Mouse (Mus musculus) lung, postnatal 0 days (tissue): ENCODE measurements at regions not wholly inside any gene's neighbourhood (a gene's known extent, or its start where the extent isn't known, plus 50 kb on each side); places are given as distances from the start of the nearest gene placed in this dataset.
"Not testable (repeated sequence)": the region's sequence is repeated elsewhere in the genome, so short reads cannot be mapped to it uniquely, and the experiment has no call there.

Source experiments
- ATAC-seq: fragments of 200-750 bp; cut with Nextera tagmentation; 2 replicates; pipeline ENCODE4 v1.8.0; 2017; ENCODE audit warnings: moderate library complexity
- DNase-seq: peaks from one replicate; pipeline ENCODE4 v3.0.0-alpha.2; 2016; ENCODE audit warnings: low spot score
- H3K27ac ChIP-seq: fragments of 300-500 bp; sonication (generic); 2 replicates; pipeline ENCODE4 v1.5.1; 2014; ENCODE audit warnings: antibody characterized with exemption, mild to moderate bottlenecking, low read length, mixed read lengths
- H3K27me3 ChIP-seq: fragments of 300-500 bp; sonication (generic); replicated peaks from 2 replicates; pipeline ENCODE4 v1.6.1; 2014; ENCODE audit warnings: low read length, mixed read lengths; ENCODE audit not compliant: insufficient read depth
- H3K36me3 ChIP-seq: fragments of 300-500 bp; sonication (generic); 2 replicates; pipeline ENCODE4 v1.6.1; 2014; ENCODE audit warnings: low read length, mixed read lengths; ENCODE audit not compliant: insufficient read depth
- H3K4me1 ChIP-seq: fragments of 300-500 bp; sonication (generic); 2 replicates; pipeline ENCODE4 v1.6.1; 2014; ENCODE audit warnings: antibody characterized with exemption, low read depth, low read length, mixed read lengths; ENCODE audit not compliant: insufficient read depth
- H3K4me2 ChIP-seq: fragments of 300-500 bp; sonication (generic); replicated peaks from 2 replicates; pipeline ENCODE4 v1.6.1; 2014; ENCODE audit warnings: low read depth, mild to moderate bottlenecking, low read length, moderate library complexity, mixed read lengths
- H3K4me3 ChIP-seq: fragments of 300-500 bp; sonication (generic); 2 replicates; pipeline ENCODE4 v1.5.1; 2014; ENCODE audit warnings: low read depth, low read length
- H3K9ac ChIP-seq: fragments of 300-500 bp; sonication (generic); replicated peaks from 2 replicates; pipeline ENCODE4 v1.6.1; 2014; ENCODE audit warnings: low read depth, mild to moderate bottlenecking
- H3K9me3 ChIP-seq: fragments of 300-500 bp; sonication (generic); 2 replicates; pipeline ENCODE4 v1.6.1; 2016; ENCODE audit warnings: low read length, mixed read lengths
- CTCF ChIP-seq: IDR thresholded peaks from 2 replicates; pipeline ENCODE4 v1.5.1; 2016; ENCODE audit warnings: antibody characterized with exemption, mild to moderate bottlenecking
- EP300 ChIP-seq: IDR thresholded peaks from 2 replicates; pipeline ENCODE4 v1.6.1; 2016; ENCODE audit warnings: antibody characterized with exemption, mild to moderate bottlenecking, control low read depth
- WGBS: fragments of 180-500 bp; shearing (Covaris S2); extraction: QIAGEN DNeasy Blood & Tissue Kit; methylation state at CpG from one replicate; pipeline ENCODE4 v1.1.7; 2014; 5-methylcytosine and 5-hydroxymethylcytosine counted together

DNA sequence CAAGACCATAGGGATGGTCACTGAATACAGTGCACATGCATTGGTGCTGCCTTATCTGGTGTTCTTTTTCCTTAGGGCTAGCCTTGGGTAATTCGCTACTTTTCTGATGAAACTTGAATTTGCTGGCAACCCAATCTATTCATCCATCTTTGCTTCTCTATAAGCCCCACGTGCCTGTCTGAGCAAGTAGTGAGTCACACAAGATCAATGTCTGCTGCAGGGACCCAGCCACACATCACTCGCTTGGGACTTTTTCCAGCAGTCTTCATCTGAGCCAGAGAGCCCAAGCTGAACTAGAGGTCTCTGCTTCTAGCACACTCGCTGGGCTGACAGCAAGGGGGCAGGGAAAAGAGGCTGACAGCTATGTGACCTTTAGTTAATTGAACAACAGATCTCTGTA, 464.3 kb upstream of the Nmur2 start:
- Histone ChIP-seq H3K9ac (no peak overlapping the region), H3K9me3 (no peaks in the 10 kb centered on the region), H3K4me3 (no peak overlapping the region), H3K27ac (no peak overlapping the region), H3K36me3 (no peaks in the 10 kb centered on the region), H3K27me3 (no peaks in the 10 kb centered on the region), H3K4me2 (no peak overlapping the region), H3K4me1 (no peaks in the 10 kb centered on the region)
- TF ChIP-seq EP300, result no peak
- no peak for TF ChIP-seq CTCF
- WGBS, result 57% methylated on average over 4 of the region's 4 CpGs
- ATAC-seq (no peak), DNase-seq (no peak)

DNA sequence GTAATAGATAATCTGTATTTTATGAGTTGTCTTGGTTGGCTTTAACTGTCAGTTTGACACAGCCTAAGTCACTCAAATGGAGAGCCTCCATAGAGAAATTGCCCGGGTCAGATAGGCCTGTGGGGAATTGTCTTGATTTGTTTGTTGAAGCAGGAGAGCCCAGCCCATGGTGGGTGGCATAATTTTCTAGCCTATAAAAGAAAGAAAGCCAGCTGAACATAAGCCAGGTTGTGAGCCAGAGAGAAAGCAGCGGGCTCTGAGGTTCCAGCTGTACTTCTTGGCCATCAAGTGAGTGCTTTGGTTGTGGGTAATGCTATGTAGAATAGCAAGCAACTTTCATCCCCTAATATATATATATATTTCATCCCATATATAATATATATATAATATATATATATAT, 474.1 kb upstream of the Nmur2 start:
- DNase-seq, result no peak
- WGBS, result 82% methylated on average over 2 of the region's 2 CpGs

DNA sequence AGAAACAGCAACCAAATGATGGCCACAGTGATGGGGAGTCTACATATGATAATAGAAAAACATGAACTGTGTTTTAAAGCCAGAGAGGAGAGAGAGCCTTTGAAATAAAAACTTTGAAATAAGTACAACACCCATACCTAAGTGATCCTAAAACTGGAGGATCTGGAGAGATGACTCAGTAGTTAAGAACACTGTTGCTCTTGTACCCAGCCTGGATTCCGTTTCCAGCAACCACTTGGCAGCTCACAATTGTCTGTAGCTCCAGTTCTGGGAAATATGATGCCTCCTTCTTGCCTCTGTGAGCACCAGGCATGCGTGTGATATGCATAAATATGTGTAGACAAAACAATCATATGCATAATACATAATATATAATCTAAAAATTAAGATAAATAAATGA, 477.7 kb upstream of the Nmur2 start:
- H3K4me2 ChIP-seq, result no peak overlapping the region
- H3K9ac ChIP-seq, result no peak overlapping the region
- no peak for DNase-seq
- H3K36me3 ChIP-seq, result no peaks in the 10 kb centered on the region
- H3K4me3 ChIP-seq, result no peak overlapping the region
- no peaks in the 10 kb centered on the region for H3K27me3 ChIP-seq
- no peaks in the 10 kb centered on the region for H3K9me3 ChIP-seq
- H3K27ac ChIP-seq, result no peak overlapping the region
- no peak for ATAC-seq
- no peak for TF ChIP-seq EP300
- no peak for TF ChIP-seq CTCF
- H3K4me1 ChIP-seq, result no peaks in the 10 kb centered on the region
- 45% methylated on average over 2 of the region's 2 CpGs for WGBS

More for the DNA sequence above, 474.1 kb upstream of the Nmur2 start:
- no peaks in the 10 kb centered on the region for H3K36me3 ChIP-seq
- H3K27me3 ChIP-seq, result no peaks in the 10 kb centered on the region
- H3K27ac ChIP-seq, result no peak overlapping the region
- no peak for TF ChIP-seq EP300
- no peak for TF ChIP-seq CTCF
- H3K4me1 ChIP-seq, result no peaks in the 10 kb centered on the region
- ATAC-seq, result no peak
- H3K4me2 ChIP-seq, result no peak overlapping the region
- no peak overlapping the region for H3K9ac ChIP-seq
- no peak overlapping the region for H3K4me3 ChIP-seq
- no peaks in the 10 kb centered on the region for H3K9me3 ChIP-seq

DNA sequence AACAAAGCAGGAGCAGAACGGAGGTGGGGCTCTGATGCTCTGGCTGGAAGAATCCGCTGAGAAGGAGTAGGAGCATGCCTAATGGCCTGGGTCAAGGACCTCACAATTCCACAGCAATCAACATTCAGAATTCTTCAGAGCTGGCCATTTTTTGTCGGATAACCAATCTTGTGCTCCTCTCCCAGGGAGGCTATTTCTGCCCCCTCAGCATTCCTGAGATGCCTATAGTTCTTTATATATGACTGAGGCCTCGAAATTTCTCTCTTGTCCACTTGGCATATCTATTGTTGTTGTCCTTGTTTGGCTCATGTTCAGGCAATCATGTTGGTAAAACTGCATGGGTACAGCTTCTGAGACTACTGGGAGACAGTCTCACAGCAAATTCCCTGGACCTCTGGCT, 460.5 kb upstream of the Gria1 start:
- Histone ChIP-seq H3K4me1 (no peaks in the 10 kb centered on the region), H3K27me3 (no peaks in the 10 kb centered on the region), H3K9me3 (no peaks in the 10 kb centered on the region), H3K9ac (no peak overlapping the region), H3K27ac (no peak overlapping the region), H3K36me3 (no peaks in the 10 kb centered on the region), H3K4me3 (no peak overlapping the region), H3K4me2 (no peak overlapping the region)
- 19% methylated on average over 4 of the region's 4 CpGs for WGBS
- TF ChIP-seq CTCF (no peak), EP300 (no peak)
- DNase-seq (no peak), ATAC-seq (no peak)

DNA sequence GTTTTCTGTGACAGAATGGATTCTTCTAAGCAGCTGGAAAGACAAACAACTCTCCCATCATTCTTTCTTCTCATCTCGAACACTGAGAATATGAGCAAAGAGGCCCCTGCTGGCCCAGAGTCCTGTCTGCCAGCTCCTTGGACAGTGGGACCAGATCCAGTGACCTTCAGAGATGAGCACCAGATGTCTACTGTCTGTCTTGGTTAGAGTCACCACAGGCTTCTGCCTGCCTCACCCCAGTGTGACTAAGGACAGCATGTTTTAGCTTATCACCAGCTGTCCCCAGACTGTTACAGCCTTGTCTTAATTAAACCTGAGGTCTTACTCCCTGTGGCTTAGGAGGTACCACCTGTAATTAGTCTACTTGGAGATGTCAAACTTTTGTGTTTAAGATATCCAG, 454.9 kb upstream of the Gria1 start:
- H3K36me3 ChIP-seq, result no peaks in the 10 kb centered on the region
- H3K27me3 ChIP-seq, result no peaks in the 10 kb centered on the region
- peak; percentile 48 for ATAC-seq
- no peak overlapping the region for H3K9ac ChIP-seq
- H3K4me1 ChIP-seq, result no peaks in the 10 kb centered on the region
- WGBS, result 43% methylated on average over 1 of the region's 1 CpGs
- no peaks in the 10 kb centered on the region for H3K9me3 ChIP-seq
- H3K4me2 ChIP-seq, result no peak overlapping the region
- peak overlapping the region; percentile 51; the same call in 1 of the 2 replicates for H3K27ac ChIP-seq
- DNase-seq, result peak; percentile 58
- H3K4me3 ChIP-seq, result no peak overlapping the region
- TF ChIP-seq EP300, result no peak
- TF ChIP-seq CTCF, result no peak

DNA sequence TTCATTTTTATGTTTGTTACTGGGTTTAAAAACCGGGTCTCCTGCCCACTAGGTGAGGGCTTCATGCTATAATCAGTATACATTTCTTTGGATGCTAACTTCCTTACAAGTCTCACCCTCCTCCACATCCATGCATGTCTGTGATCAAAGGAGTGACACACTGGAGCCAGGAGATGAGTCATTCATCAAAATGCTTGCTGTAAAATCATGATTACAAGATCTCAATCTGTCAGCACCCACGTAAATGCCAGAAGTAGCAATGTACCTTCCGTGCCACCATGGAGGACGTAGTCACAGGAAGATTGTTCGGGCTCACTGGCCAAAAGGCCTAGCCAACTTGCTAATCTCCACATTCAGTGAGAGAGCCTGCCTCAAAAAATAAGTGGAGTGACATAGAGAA, 431.2 kb upstream of the Gria1 start:
- Histone ChIP-seq H3K9ac (no peak overlapping the region), H3K4me2 (no peak overlapping the region), H3K4me1 (no peaks in the 10 kb centered on the region), H3K4me3 (no peak overlapping the region), H3K9me3 (no peaks in the 10 kb centered on the region), H3K27me3 (no peaks in the 10 kb centered on the region), H3K27ac (no peak overlapping the region), H3K36me3 (no peaks in the 10 kb centered on the region)
- no peak for DNase-seq
- ATAC-seq, result no peak
- 72% methylated on average over 5 of the region's 5 CpGs for WGBS
- no peak for TF ChIP-seq CTCF

DNA sequence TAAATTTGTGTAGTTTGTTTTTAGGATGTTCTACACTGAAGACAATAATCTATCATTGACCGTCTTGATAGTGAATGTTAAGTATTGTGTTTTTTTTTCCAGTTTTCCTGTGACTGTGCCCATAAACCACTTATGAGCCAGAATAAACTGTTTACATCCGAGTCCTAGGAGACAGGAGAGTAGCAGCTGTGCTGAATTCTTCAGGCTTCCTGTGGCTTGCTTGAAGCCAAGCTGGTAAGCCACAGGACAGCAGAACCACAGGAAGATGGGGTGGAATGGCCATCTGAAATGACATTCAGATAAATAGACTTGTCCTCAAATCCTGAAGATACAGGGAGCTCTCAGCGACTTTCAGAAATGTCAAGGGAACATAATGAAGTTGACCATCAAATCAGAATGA, 428.1 kb upstream of the Gria1 start:
- Histone ChIP-seq H3K9ac (no peak overlapping the region), H3K27ac (no peak overlapping the region), H3K4me2 (no peak overlapping the region), H3K36me3 (no peaks in the 10 kb centered on the region), H3K27me3 (no peaks in the 10 kb centered on the region), H3K4me3 (no peak overlapping the region), H3K9me3 (no peaks in the 10 kb centered on the region), H3K4me1 (no peaks in the 10 kb centered on the region)
- DNase-seq (no peak), ATAC-seq (no peak)
- 46% methylated on average over 3 of the region's 3 CpGs for WGBS
- TF ChIP-seq CTCF, result no peak
- no peak for TF ChIP-seq EP300

DNA sequence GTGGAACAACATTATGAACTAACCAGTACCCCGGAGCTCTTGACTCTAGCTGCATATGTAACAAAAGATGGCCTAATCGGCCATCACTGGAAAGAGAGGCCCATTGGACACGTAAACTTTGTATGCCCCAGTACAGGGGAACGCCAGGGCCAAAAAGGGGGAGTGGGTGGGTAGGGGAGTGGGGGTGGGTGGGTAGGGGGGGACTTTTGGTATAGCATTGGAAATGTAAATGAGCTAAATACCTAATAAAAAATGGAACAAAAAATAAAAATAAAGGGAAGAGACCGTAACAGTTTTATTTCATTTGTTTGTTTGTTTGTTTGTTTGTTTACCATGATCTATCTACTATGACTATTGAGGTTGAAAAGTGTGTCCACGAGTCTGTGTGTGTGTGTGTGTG, 417.8 kb upstream of the Gria1 start:
- peak; percentile 33; the same call in 1 of the 2 replicates for ATAC-seq
- H3K27me3 ChIP-seq, DNase-seq, H3K4me3 ChIP-seq, H3K27ac ChIP-seq, H3K4me2 ChIP-seq, H3K36me3 ChIP-seq, H3K9ac ChIP-seq, H3K9me3 ChIP-seq, H3K4me1 ChIP-seq: not testable (repeated sequence)
- 66% methylated on average over 2 of the region's 6 CpGs for WGBS
